Mouse (Mus musculus) cortical plate, adult 2 months (tissue): Measurements from ENCODE around the gene Apof. TPM values are rescaled to one million over a fixed set of nuclear protein-coding genes. Genes with fewer than 3 reads are reported as not detected.
A peak's percentile ranks its signal among the peaks of the same experiment; 100 is the strongest.
"Not testable (repeated sequence)": the region's sequence is repeated elsewhere in the genome, so short reads cannot be mapped to it uniquely, and the experiment has no call there.

Experiments used
- H3K27ac ChIP-seq: fragments of 200-500 bp; 2 replicates; pipeline ENCODE4 v1.5.1; 2012; ENCODE audit warnings: low read length, control low read depth, inconsistent platforms; ENCODE audit not compliant: insufficient read depth
- H3K4me1 ChIP-seq: fragments of 200-500 bp; 2 replicates; pipeline ENCODE4 v1.6.1; 2011; ENCODE audit warnings: low read length; ENCODE audit not compliant: control insufficient read depth, insufficient read depth
- H3K4me3 ChIP-seq: fragments of 200-500 bp; 2 replicates; pipeline ENCODE4 v1.5.1; 2011; ENCODE audit warnings: mild to moderate bottlenecking, low read length, control low read depth; ENCODE audit not compliant: insufficient read depth
- CTCF ChIP-seq: fragments of 200-500 bp; IDR thresholded peaks from 2 replicates; pipeline ENCODE4 v1.5.1; 2011; ENCODE audit warnings: mild to moderate bottlenecking, control low read depth, low read length; ENCODE audit not compliant: insufficient read depth; ENCODE audit errors: extremely low read depth
- POLR2A ChIP-seq: fragments of 200-500 bp; IDR thresholded peaks from 2 replicates; pipeline ENCODE4 v1.6.1; 2011; ENCODE audit warnings: mild to moderate bottlenecking, low read length, control low read depth; ENCODE audit not compliant: insufficient read depth; ENCODE audit errors: extremely low read depth
- polyA plus RNA-seq: library from polyadenylated mRNA; depleted of rRNA; stranded (reverse); fragments of >200 nt; gene quantifications from 2 replicates; pipeline ENCODE4 v1.2.3, GENCODE M21; 2012

Gene Apof
- polyA plus RNA-seq, 1 experiment: 0.29 TPM

- H3K4me1 ChIP-seq: no peaks in the 10 kb centered on the region
- no peak overlapping the region for H3K4me3 ChIP-seq
- TF ChIP-seq POLR2A (no peak), CTCF (no peak)
- no peak overlapping the region for H3K27ac ChIP-seq
Observed at GRCm38 (mm10) chr10:128255925-128256324, 12.5 kb upstream of the Apof start.

GRCm38 (mm10) chr10:128256328-128256727 is 12.1 kb upstream of the Apof start:
- no peak overlapping the region for H3K4me3 ChIP-seq
- H3K27ac ChIP-seq: no peak overlapping the region
- TF ChIP-seq CTCF (no peak), POLR2A (no peak)
- no peaks in the 10 kb centered on the region for H3K4me1 ChIP-seq

- H3K27ac ChIP-seq: no peak overlapping the region
- no peak overlapping the region for H3K4me3 ChIP-seq
- no peak for TF ChIP-seq CTCF
- TF ChIP-seq POLR2A: no peak
- H3K4me1 ChIP-seq: no peaks in the 10 kb centered on the region
Observed at GRCm38 (mm10) chr10:128258953-128259352, 9.5 kb upstream of the Apof start.

- no peak for TF ChIP-seq POLR2A
- TF ChIP-seq CTCF: no peak
- Histone ChIP-seq H3K4me3 (no peak overlapping the region), H3K4me1 (no peaks in the 10 kb centered on the region), H3K27ac (no peak overlapping the region)
Observed at GRCm38 (mm10) chr10:128259946-128260345, 8.5 kb upstream of the Apof start.

- not testable (repeated sequence) for H3K4me1 ChIP-seq, H3K27ac ChIP-seq, H3K4me3 ChIP-seq
Observed at GRCm38 (mm10) chr10:128260376-128260775, 8.1 kb upstream of the Apof start.

- H3K27ac ChIP-seq: no peak overlapping the region
- TF ChIP-seq CTCF: no peak
- TF ChIP-seq POLR2A: no peak
- H3K4me3 ChIP-seq: no peak overlapping the region
- no peaks in the 10 kb centered on the region for H3K4me1 ChIP-seq
Observed at GRCm38 (mm10) chr10:128262300-128262699, 6.2 kb upstream of the Apof start.

- Histone ChIP-seq H3K4me3 (no peak overlapping the region), H3K27ac (no peak overlapping the region), H3K4me1 (no peaks in the 10 kb centered on the region)
- TF ChIP-seq CTCF (no peak), POLR2A (no peak)
Observed at GRCm38 (mm10) chr10:128263393-128264310, 4.8 kb upstream of the Apof start.

- Histone ChIP-seq H3K4me1 (0 out of 2 replicates have a peak, but pooled peaks cover 1% of the 10 kb centered on the region), H3K27ac (no peak overlapping the region), H3K4me3 (no peak overlapping the region; the same call in 1 of the 2 replicates)
- TF ChIP-seq POLR2A (no peak), CTCF (no peak)
Observed at GRCm38 (mm10) chr10:128269206-128269910, 887 bp downstream of the Apof start.

GRCm38 (mm10) chr10:128270287-128270841 is 1.9 kb downstream of the Apof start, which contains the start of gene Stat2:
Gene Stat2 (plus strand): TSS chr10:128270559.
- TF ChIP-seq POLR2A (peak; percentile 91), CTCF (no peak)
- Histone ChIP-seq H3K4me3 (peak within 1 kb of the TSS; percentile 78), H3K4me1 (0 out of 2 replicates have a peak, but pooled peaks cover 1% of the 10 kb centered on the region), H3K27ac (0 out of 2 replicates have a peak within 1 kb of the TSS, but pooled peaks have one; percentile 11)
